Mouse (Mus musculus): ENCODE data around the gene Gm10663.

Gene Gm10663

GRCm38 (mm10) chr8:65074733-65075132, at the start of gene Gm10663:
Gm10663 (plus strand) TSS chr8:65075033.
- DNase-seq (ENCODE audit: extremely low read depth, low read depth) = no peak

- DNase-seq (ENCODE audit: extremely low read depth, low read depth) = no peak
Measured at GRCm38 (mm10) chr8:65028959-65029686, 45.7 kb upstream of the Gm10663 start.

- DNase-seq (ENCODE audit: extremely low read depth, low read depth) = no peak
Measured at GRCm38 (mm10) chr8:65029776-65030175, 45.1 kb upstream of the Gm10663 start.

GRCm38 (mm10) chr8:65030735-65031485, 43.9 kb upstream of the Gm10663 start:
- no peak for DNase-seq (ENCODE audit: extremely low read depth, low read depth)

- DNase-seq (ENCODE audit: extremely low read depth, low read depth) = no peak
Measured at GRCm38 (mm10) chr8:65032107-65032506, 42.7 kb upstream of the Gm10663 start.

- DNase-seq (ENCODE audit: extremely low read depth, low read depth) = no peak
Measured at GRCm38 (mm10) chr8:65033056-65033455, 41.8 kb upstream of the Gm10663 start.

GRCm38 (mm10) chr8:65034136-65034535, 40.7 kb upstream of the Gm10663 start:
- DNase-seq (ENCODE audit: extremely low read depth, low read depth) = no peak

GRCm38 (mm10) chr8:65037117-65037533, 37.7 kb upstream of the Gm10663 start, which contains the start of gene Apela:
Apela (minus strand) TSS chr8:65037336.
- DNase-seq (ENCODE audit: extremely low read depth, low read depth) = no peak

- no peak for DNase-seq (ENCODE audit: extremely low read depth, low read depth)
Measured at GRCm38 (mm10) chr8:65046565-65046964, 28.3 kb upstream of the Gm10663 start.

GRCm38 (mm10) chr8:65047193-65047592, 27.6 kb upstream of the Gm10663 start:
- no peak for DNase-seq (ENCODE audit: extremely low read depth, low read depth)

GRCm38 (mm10) chr8:65047801-65048200, 27.0 kb upstream of the Gm10663 start:
- DNase-seq (ENCODE audit: extremely low read depth, low read depth) = no peak

- DNase-seq (ENCODE audit: extremely low read depth, low read depth) = no peak
Measured at GRCm38 (mm10) chr8:65053554-65053953, 21.3 kb upstream of the Gm10663 start.

GRCm38 (mm10) chr8:65053968-65054367, 20.9 kb upstream of the Gm10663 start:
- no peak for DNase-seq (ENCODE audit: extremely low read depth, low read depth)

- DNase-seq (ENCODE audit: extremely low read depth, low read depth) = no peak
Measured at GRCm38 (mm10) chr8:65056722-65057121, 18.1 kb upstream of the Gm10663 start.

GRCm38 (mm10) chr8:65062195-65062594, 12.6 kb upstream of the Gm10663 start:
- no peak for DNase-seq (ENCODE audit: extremely low read depth, low read depth)

- DNase-seq (ENCODE audit: extremely low read depth, low read depth) = no peak
Measured at GRCm38 (mm10) chr8:65064071-65064470, 10.8 kb upstream of the Gm10663 start.

GRCm38 (mm10) chr8:65065622-65066021, 9.2 kb upstream of the Gm10663 start:
- no peak for DNase-seq (ENCODE audit: extremely low read depth, low read depth)

GRCm38 (mm10) chr8:65067031-65067430, 7.8 kb upstream of the Gm10663 start:
- no peak for DNase-seq (ENCODE audit: extremely low read depth, low read depth)

- no peak for DNase-seq (ENCODE audit: extremely low read depth, low read depth)
Measured at GRCm38 (mm10) chr8:65067694-65068472, 7.0 kb upstream of the Gm10663 start.

- DNase-seq (ENCODE audit: extremely low read depth, low read depth) = no peak
Measured at GRCm38 (mm10) chr8:65068473-65068819, 6.4 kb upstream of the Gm10663 start.

- no peak for DNase-seq (ENCODE audit: extremely low read depth, low read depth)
Measured at GRCm38 (mm10) chr8:65070996-65071395, 3.8 kb upstream of the Gm10663 start.

- no peak for DNase-seq (ENCODE audit: extremely low read depth, low read depth)
Measured at GRCm38 (mm10) chr8:65080731-65081130, 5.9 kb downstream of the Gm10663 start.
